Mouse (Mus musculus): ENCODE measurements around the gene Map4k1. TPM values are rescaled to one million over a fixed set of nuclear protein-coding genes. Genes with fewer than 3 reads are reported as not detected.

Gene Map4k1
- polyA plus RNA-seq, 1 experiment from 2014 or later, result 5.5 TPM

DNA sequence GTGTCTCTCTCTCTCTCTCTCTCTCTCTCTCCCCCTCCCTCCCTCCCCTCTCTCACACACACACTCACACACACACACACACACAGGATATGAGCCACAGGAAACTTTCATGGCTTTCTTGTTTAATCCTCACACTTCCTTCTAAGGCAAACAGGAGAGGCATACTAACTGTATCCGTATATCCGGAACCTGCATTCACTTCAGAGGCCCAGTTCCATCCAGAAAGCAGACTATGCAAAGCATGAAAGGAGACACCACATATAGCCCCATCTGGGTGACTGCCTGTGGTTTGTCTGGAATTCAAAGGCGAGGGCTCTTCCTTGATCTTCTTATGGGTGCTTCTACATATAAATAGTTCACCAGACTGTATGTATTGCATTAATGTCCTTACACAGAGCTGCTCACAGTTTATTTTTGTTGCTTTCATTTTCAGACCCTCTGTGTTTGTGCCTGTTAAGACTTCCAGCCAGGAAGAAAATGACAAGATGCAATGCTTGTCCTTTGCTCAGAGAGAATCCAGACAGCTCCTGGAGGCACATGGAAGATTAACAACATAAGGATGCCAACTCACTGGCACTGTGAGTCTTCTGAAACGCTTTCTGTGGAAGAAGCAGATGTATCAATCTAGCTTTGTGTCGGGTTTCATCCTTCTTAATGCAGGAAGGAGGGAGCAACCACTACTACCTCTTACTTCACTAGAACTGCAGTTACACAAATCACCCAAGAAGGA lies 38.2 kb upstream of the Map4k1 start:
- Histone ChIP-seq H3K9ac (replicated peaks; ENCODE audit: low read length) (no peak overlapping the region), H3K27ac (replicated peaks; ENCODE audit: low read depth, low read length) (no peak overlapping the region), H3K4me1 (ENCODE audit: control insufficient read depth, insufficient read depth, low read length) (no peaks in the 10 kb centered on the region), H3K4me3 (replicated peaks; ENCODE audit: low read depth, low read length) (no peak overlapping the region), H3K36me3 (ENCODE audit: control insufficient read depth, insufficient read depth, low read length) (no peaks in the 10 kb centered on the region), H3K9me3 (ENCODE audit: control insufficient read depth, low read length) (no peaks in the 10 kb centered on the region), H3K27me3 (ENCODE audit: control insufficient read depth, insufficient read depth, low read length) (no peaks in the 10 kb centered on the region), H3K4me2 (ENCODE audit: low read length) (no peak overlapping the region)
- DNase-seq (no peak), ATAC-seq (ENCODE audit: low FRiP score, low TSS enrichment) (no peak)
- 89% methylated on average over 5 of the region's 5 CpGs for WGBS

DNA sequence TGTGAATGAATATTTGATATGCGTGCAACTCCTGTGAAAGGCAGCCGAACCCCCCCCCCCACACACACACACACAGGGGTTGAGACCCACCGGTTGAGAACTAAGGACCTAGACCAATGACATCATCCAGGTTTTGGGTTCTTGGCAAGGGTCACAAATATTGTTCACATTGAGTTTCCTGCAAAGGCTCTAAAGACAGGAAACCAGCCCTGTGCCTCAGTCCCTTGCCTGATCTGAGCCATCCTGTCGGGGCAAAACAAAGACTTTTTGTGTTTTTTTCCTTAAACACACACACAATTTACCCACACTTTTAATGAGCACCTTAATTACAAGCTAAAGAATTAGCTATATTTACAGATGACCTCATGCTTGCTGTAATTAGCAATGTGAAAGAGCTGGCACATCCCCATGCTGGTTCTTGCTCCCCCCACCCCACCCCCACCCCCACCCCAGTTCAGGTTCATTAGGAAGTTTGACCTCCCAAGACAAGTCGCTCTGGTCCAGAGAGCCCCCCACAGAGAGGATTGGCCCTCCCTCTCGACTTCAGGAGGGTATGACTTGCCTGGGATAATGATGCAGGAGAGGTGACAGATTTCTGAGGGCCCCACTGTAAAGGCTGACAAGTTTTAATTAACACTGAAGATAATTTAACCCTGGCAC lies 37.0 kb upstream of the Map4k1 start:
- ATAC-seq (ENCODE audit: low FRiP score, low TSS enrichment) (no peak), DNase-seq (no peak)
- H3K4me3 ChIP-seq (replicated peaks; ENCODE audit: low read depth, low read length), result no peak overlapping the region
- H3K27me3 ChIP-seq (ENCODE audit: control insufficient read depth, insufficient read depth, low read length), result no peaks in the 10 kb centered on the region
- no peak overlapping the region for H3K4me2 ChIP-seq (ENCODE audit: low read length)
- H3K4me1 ChIP-seq (ENCODE audit: control insufficient read depth, insufficient read depth, low read length), result no peaks in the 10 kb centered on the region
- H3K9me3 ChIP-seq (ENCODE audit: control insufficient read depth, low read length), result no peaks in the 10 kb centered on the region
- 61% methylated on average over 6 of the region's 6 CpGs for WGBS
- no peaks in the 10 kb centered on the region for H3K36me3 ChIP-seq (ENCODE audit: control insufficient read depth, insufficient read depth, low read length)
- no peak overlapping the region for H3K9ac ChIP-seq (replicated peaks; ENCODE audit: low read length)
- no peak overlapping the region for H3K27ac ChIP-seq (replicated peaks; ENCODE audit: low read depth, low read length)

DNA sequence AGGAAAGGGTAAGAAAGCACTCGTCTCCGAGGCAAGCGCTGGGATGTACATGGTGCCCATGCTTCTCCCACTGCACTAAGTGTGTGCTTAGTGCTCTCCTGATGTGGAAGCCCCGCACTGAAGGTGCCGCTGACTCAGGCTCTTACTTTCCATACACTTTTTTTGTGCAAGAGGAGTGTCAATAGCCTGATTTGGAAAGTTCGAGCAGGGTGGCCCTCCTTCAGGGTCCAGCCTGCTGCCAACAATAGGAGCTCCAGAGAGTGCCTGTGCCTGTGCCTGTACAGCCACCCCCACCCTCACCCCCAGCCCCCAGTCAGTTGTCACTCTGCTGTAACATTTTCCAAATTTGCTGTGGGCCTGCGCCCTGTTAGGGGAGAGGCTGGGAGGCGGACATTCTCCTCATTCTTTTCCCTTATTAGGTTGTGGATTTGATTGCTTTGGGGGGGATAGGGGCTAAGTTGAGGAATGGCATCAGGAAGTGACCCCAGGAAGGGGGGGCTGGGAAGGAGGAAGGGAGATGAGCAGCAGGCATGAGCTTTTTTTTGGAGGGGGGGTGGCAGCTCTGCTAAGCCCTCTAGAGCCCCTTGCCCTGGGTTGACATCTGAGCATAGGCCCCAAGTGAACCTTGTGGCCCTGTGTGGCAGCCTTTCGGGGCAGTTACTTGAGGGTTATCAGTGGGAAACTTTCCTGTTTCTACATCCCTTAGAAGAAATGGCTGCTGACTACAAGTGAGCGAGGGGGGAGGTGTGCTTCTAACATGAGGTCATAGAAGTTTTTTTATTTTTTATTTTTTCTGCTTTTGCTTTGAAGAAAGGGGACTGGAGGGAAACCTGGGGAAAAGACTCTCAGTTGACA lies 36.2 kb upstream of the Map4k1 start:
- ATAC-seq (ENCODE audit: low FRiP score, low TSS enrichment) (no peak), DNase-seq (no peak)
- Histone ChIP-seq H3K36me3 (ENCODE audit: control insufficient read depth, insufficient read depth, low read length) (peaks cover 3% of the 10 kb centered on the region; the same call in 1 of the 2 replicates), H3K4me2 (ENCODE audit: low read length) (no peak overlapping the region), H3K4me3 (replicated peaks; ENCODE audit: low read depth, low read length) (no peak overlapping the region), H3K9me3 (ENCODE audit: control insufficient read depth, low read length) (no peaks in the 10 kb centered on the region), H3K9ac (replicated peaks; ENCODE audit: low read length) (no peak overlapping the region), H3K27me3 (ENCODE audit: control insufficient read depth, insufficient read depth, low read length) (no peaks in the 10 kb centered on the region), H3K27ac (replicated peaks; ENCODE audit: low read depth, low read length) (no peak overlapping the region), H3K4me1 (ENCODE audit: control insufficient read depth, insufficient read depth, low read length) (no peaks in the 10 kb centered on the region)
- 62% methylated on average over 10 of the region's 10 CpGs for WGBS

GRCm38 (mm10) chr7:28946271-28946610 lies 35.6 kb upstream of the Map4k1 start:
- no peaks in the 10 kb centered on the region for H3K27me3 ChIP-seq (ENCODE audit: control insufficient read depth, insufficient read depth, low read length)
- DNase-seq, result no peak
- no peak overlapping the region for H3K9ac ChIP-seq (replicated peaks; ENCODE audit: low read length)
- H3K9me3 ChIP-seq (ENCODE audit: control insufficient read depth, low read length), result no peaks in the 10 kb centered on the region
- no peak overlapping the region for H3K4me3 ChIP-seq (replicated peaks; ENCODE audit: low read depth, low read length)
- no peaks in the 10 kb centered on the region for H3K4me1 ChIP-seq (ENCODE audit: control insufficient read depth, insufficient read depth, low read length)
- peaks cover 3% of the 10 kb centered on the region; the same call in 1 of the 2 replicates for H3K36me3 ChIP-seq (ENCODE audit: control insufficient read depth, insufficient read depth, low read length)
- no peak overlapping the region for H3K27ac ChIP-seq (replicated peaks; ENCODE audit: low read depth, low read length)
- H3K4me2 ChIP-seq (ENCODE audit: low read length), result no peak overlapping the region
- 52% methylated on average over 1 of the region's 1 CpGs for WGBS
- ATAC-seq (ENCODE audit: low FRiP score, low TSS enrichment), result no peak

DNA sequence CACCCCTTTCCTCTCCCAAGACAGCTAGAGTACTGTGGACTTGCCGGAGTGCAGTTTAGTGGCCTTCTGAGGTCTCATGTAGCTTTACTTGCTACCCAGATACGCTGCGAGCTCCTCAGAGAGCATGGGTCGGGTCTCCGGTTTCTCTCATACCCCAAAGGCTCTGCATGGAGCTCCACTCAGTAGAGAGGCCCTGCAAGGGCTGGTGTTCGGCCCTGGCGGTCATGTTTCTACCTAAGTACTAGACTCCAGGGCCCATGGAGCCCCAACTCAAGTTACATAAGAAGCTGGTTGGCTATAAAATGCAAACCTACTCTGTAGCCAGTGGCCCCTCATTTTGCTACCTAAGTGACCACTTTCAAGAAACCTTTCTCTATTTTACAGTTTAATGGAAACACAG lies 33.1 kb upstream of the Map4k1 start:
- Histone ChIP-seq H3K4me3 (replicated peaks; ENCODE audit: low read depth, low read length) (no peak overlapping the region), H3K36me3 (ENCODE audit: control insufficient read depth, insufficient read depth, low read length) (peaks cover 3% of the 10 kb centered on the region; the same call in 1 of the 2 replicates), H3K4me1 (ENCODE audit: control insufficient read depth, insufficient read depth, low read length) (0 out of 2 replicates have a peak, but pooled peaks cover 5% of the 10 kb centered on the region), H3K27me3 (ENCODE audit: control insufficient read depth, insufficient read depth, low read length) (no peaks in the 10 kb centered on the region), H3K9ac (replicated peaks; ENCODE audit: low read length) (no peak overlapping the region), H3K4me2 (ENCODE audit: low read length) (no peak overlapping the region), H3K9me3 (ENCODE audit: control insufficient read depth, low read length) (no peaks in the 10 kb centered on the region), H3K27ac (replicated peaks; ENCODE audit: low read depth, low read length) (no peak overlapping the region)
- 95% methylated on average over 7 of the region's 7 CpGs for WGBS
- ATAC-seq (ENCODE audit: low FRiP score, low TSS enrichment) (no peak), DNase-seq (no peak)

- Histone ChIP-seq H3K4me3 (replicated peaks; ENCODE audit: low read depth, low read length) (no peak overlapping the region), H3K4me2 (ENCODE audit: low read length) (no peak overlapping the region), H3K27ac (replicated peaks; ENCODE audit: low read depth, low read length) (no peak overlapping the region), H3K27me3 (ENCODE audit: control insufficient read depth, insufficient read depth, low read length) (no peaks in the 10 kb centered on the region), H3K36me3 (ENCODE audit: control insufficient read depth, insufficient read depth, low read length) (peaks cover 3% of the 10 kb centered on the region; the same call in 1 of the 2 replicates), H3K9ac (replicated peaks; ENCODE audit: low read length) (no peak overlapping the region), H3K4me1 (ENCODE audit: control insufficient read depth, insufficient read depth, low read length) (peaks cover 9% of the 10 kb centered on the region; the same call in 1 of the 2 replicates), H3K9me3 (ENCODE audit: control insufficient read depth, low read length) (no peaks in the 10 kb centered on the region)
- DNase-seq (no peak), ATAC-seq (ENCODE audit: low FRiP score, low TSS enrichment) (no peak)
- WGBS, result 85% methylated on average over 2 of the region's 2 CpGs
These were observed 32.6 kb upstream of the Map4k1 start for GRCm38 (mm10) chr7:28949298-28949697.

- Histone ChIP-seq H3K4me3 (replicated peaks; ENCODE audit: low read depth, low read length) (no peak overlapping the region), H3K9me3 (ENCODE audit: control insufficient read depth, low read length) (no peaks in the 10 kb centered on the region), H3K4me2 (ENCODE audit: low read length) (no peak overlapping the region), H3K4me1 (ENCODE audit: control insufficient read depth, insufficient read depth, low read length) (peaks cover 9% of the 10 kb centered on the region; the same call in 1 of the 2 replicates), H3K9ac (replicated peaks; ENCODE audit: low read length) (no peak overlapping the region), H3K27me3 (ENCODE audit: control insufficient read depth, insufficient read depth, low read length) (no peaks in the 10 kb centered on the region), H3K27ac (replicated peaks; ENCODE audit: low read depth, low read length) (no peak overlapping the region), H3K36me3 (ENCODE audit: control insufficient read depth, insufficient read depth, low read length) (peaks cover 3% of the 10 kb centered on the region; the same call in 1 of the 2 replicates)
- ATAC-seq (ENCODE audit: low FRiP score, low TSS enrichment) (no peak), DNase-seq (no peak)
- WGBS, result 92% methylated on average over 10 of the region's 10 CpGs
These were observed 31.4 kb upstream of the Map4k1 start for GRCm38 (mm10) chr7:28950346-28951037.

- peaks cover 3% of the 10 kb centered on the region; the same call in 1 of the 2 replicates for H3K36me3 ChIP-seq (ENCODE audit: control insufficient read depth, insufficient read depth, low read length)
- DNase-seq (no peak), ATAC-seq (ENCODE audit: low FRiP score, low TSS enrichment) (no peak)
- no peaks in the 10 kb centered on the region for H3K27me3 ChIP-seq (ENCODE audit: control insufficient read depth, insufficient read depth, low read length)
- no peaks in the 10 kb centered on the region for H3K9me3 ChIP-seq (ENCODE audit: control insufficient read depth, low read length)
- no peak overlapping the region for H3K4me3 ChIP-seq (replicated peaks; ENCODE audit: low read depth, low read length)
- no peak overlapping the region for H3K4me2 ChIP-seq (ENCODE audit: low read length)
- no peak overlapping the region for H3K27ac ChIP-seq (replicated peaks; ENCODE audit: low read depth, low read length)
- no peak overlapping the region for H3K9ac ChIP-seq (replicated peaks; ENCODE audit: low read length)
- H3K4me1 ChIP-seq (ENCODE audit: control insufficient read depth, insufficient read depth, low read length), result peaks cover 9% of the 10 kb centered on the region; the same call in 1 of the 2 replicates
- WGBS, result 97% methylated on average over 2 of the region's 2 CpGs
These were observed 30.1 kb upstream of the Map4k1 start for GRCm38 (mm10) chr7:28951764-28952163.
